Comparison of ENCODE assay signal across 15 mouse cellular contexts in genomic region chr1:189791534-189792217, GRCm38 (mm10).
DNase-seq lines count a peak whose midpoint lies in the region; ATAC-seq and TF ChIP-seq lines count a peak whose summit lies in the region.
"Had no signal": no experiment of that assay in that cellular context is flagged by ENCODE, and none has a peak within 500 bp of the region (broad histone marks: within the 10 kb centered on the region; RNA-seq: fewer than 3 reads in every experiment).

No protein-coding gene starts in this region.

- no peaks in the 10 kb centered on the region for H3K9me3 ChIP-seq in kidney, embryonic 14.5 days (ENCODE audit: control insufficient read depth, low read length)
- no peaks in the 10 kb centered on the region for H3K9me3 ChIP-seq in forebrain, embryonic 14.5 days (replicated peaks; ENCODE audit: control insufficient read depth, low read length)
- H3K9me3 ChIP-seq in midbrain, embryonic 14.5 days (ENCODE audit: control insufficient read depth, low read length), result no peaks in the 10 kb centered on the region
- no peaks in the 10 kb centered on the region for H3K9me3 ChIP-seq in intestine, postnatal 0 days (ENCODE audit: control insufficient read depth)
- H3K9me3 ChIP-seq: neural tube, embryonic 15.5 days; stomach, embryonic 15.5 days had no signal

- no peak overlapping the region for H3K4me3 ChIP-seq in kidney, embryonic 14.5 days (ENCODE audit: low read length)
- H3K4me3 ChIP-seq in forebrain, embryonic 14.5 days (ENCODE audit: low read depth, low read length), result no peak overlapping the region
- H3K4me3 ChIP-seq in midbrain, embryonic 14.5 days (replicated peaks; ENCODE audit: low read depth, low read length), result no peak overlapping the region
- H3K4me3 ChIP-seq in intestine, postnatal 0 days (ENCODE audit: low read depth, low read length), result no peak overlapping the region
- H3K4me3 ChIP-seq: layer of hippocampus, adult 2 months; neural tube, embryonic 15.5 days; stomach, embryonic 15.5 days had no signal

- ATAC-seq in kidney, embryonic 14.5 days (ENCODE audit: low FRiP score, low TSS enrichment), result peak; percentile 40
- peak; percentile 95 for ATAC-seq in forebrain, embryonic 14.5 days
- no peak for ATAC-seq in midbrain, embryonic 14.5 days (ENCODE audit: low FRiP score, low TSS enrichment)
- ATAC-seq in intestine, postnatal 0 days, result no peak

- DNase-seq in kidney, postnatal 25 days, result no peak
- peak; percentile 4 for DNase-seq in brain, embryonic 18.5 days (ENCODE audit: low read depth, low spot score)
- peak; percentile 94 for DNase-seq in forebrain, embryonic 14.5 days (ENCODE audit: low spot score)
- DNase-seq in midbrain, embryonic 14.5 days, result peak; percentile 31
- DNase-seq in embryo, embryonic 10 days (ENCODE audit: low spot score), result no peak
- DNase-seq in frontal cortex, postnatal 10 days (ENCODE audit: low spot score in 2 of 2), result no peak
- DNase-seq: cerebellum, postnatal 25 days; gastrocnemius, postnatal 10 days; lung, postnatal 14 days had no signal

- 51% methylated on average over 10 of the region's 10 CpGs for WGBS in kidney, embryonic 14.5 days
- WGBS in forebrain, embryonic 14.5 days, result 6% methylated on average over 10 of the region's 10 CpGs
- 16% methylated on average over 10 of the region's 10 CpGs for WGBS in midbrain, embryonic 14.5 days
- WGBS in intestine, postnatal 0 days, result 85% methylated on average over 10 of the region's 10 CpGs

- H3K36me3 ChIP-seq in kidney, embryonic 14.5 days (ENCODE audit: control insufficient read depth, insufficient read depth, low read length), result peaks cover 3% of the 10 kb centered on the region; the same call in 1 of the 2 replicates
- H3K36me3 ChIP-seq in forebrain, embryonic 14.5 days (ENCODE audit: control insufficient read depth, insufficient read depth, low read length), result no peaks in the 10 kb centered on the region
- H3K36me3 ChIP-seq in midbrain, embryonic 14.5 days (ENCODE audit: control insufficient read depth, insufficient read depth, low read length), result no peaks in the 10 kb centered on the region
- peaks cover 5% of the 10 kb centered on the region; the same call in 1 of the 2 replicates for H3K36me3 ChIP-seq in intestine, postnatal 0 days (ENCODE audit: control insufficient read depth, insufficient read depth)
- H3K36me3 ChIP-seq: neural tube, embryonic 15.5 days; stomach, embryonic 15.5 days had no signal

- H3K27ac ChIP-seq in kidney, embryonic 14.5 days (ENCODE audit: low read depth, low read length), result peak overlapping the region; percentile 80
- no peak overlapping the region for H3K27ac ChIP-seq in forebrain, embryonic 14.5 days (ENCODE audit: low read depth, low read length)
- H3K27ac ChIP-seq in midbrain, embryonic 14.5 days (replicated peaks; ENCODE audit: low read depth, low read length), result no peak overlapping the region
- no peak overlapping the region for H3K27ac ChIP-seq in intestine, postnatal 0 days (ENCODE audit: low read depth, low read length)
- H3K27ac ChIP-seq: layer of hippocampus, adult 2 months; neural tube, embryonic 15.5 days; stomach, embryonic 15.5 days had no signal

- H3K27me3 ChIP-seq in kidney, embryonic 14.5 days (ENCODE audit: control insufficient read depth, insufficient read depth, low read length), result no peaks in the 10 kb centered on the region
- H3K27me3 ChIP-seq in forebrain, embryonic 14.5 days (replicated peaks; ENCODE audit: control insufficient read depth, insufficient read depth, low read length), result peaks cover 61% of the 10 kb centered on the region
- peaks cover 9% of the 10 kb centered on the region for H3K27me3 ChIP-seq in midbrain, embryonic 14.5 days (ENCODE audit: control insufficient read depth, insufficient read depth, low read length)
- no peaks in the 10 kb centered on the region for H3K27me3 ChIP-seq in intestine, postnatal 0 days (replicated peaks; ENCODE audit: control insufficient read depth, insufficient read depth, low read length)
- H3K27me3 ChIP-seq: neural tube, embryonic 15.5 days; stomach, embryonic 15.5 days had no signal

- H3K9ac ChIP-seq in kidney, embryonic 14.5 days (ENCODE audit: low read depth, low read length), result no peak overlapping the region
- H3K9ac ChIP-seq in forebrain, embryonic 14.5 days (ENCODE audit: low read length), result no peak overlapping the region
- H3K9ac ChIP-seq in midbrain, embryonic 14.5 days (replicated peaks; ENCODE audit: low read length), result no peak overlapping the region
- no peak overlapping the region for H3K9ac ChIP-seq in intestine, postnatal 0 days (ENCODE audit: low read depth, low read length)
- H3K9ac ChIP-seq: neural tube, embryonic 15.5 days; stomach, embryonic 15.5 days had no signal

- no peak overlapping the region for H3K4me2 ChIP-seq in kidney, embryonic 14.5 days (replicated peaks; ENCODE audit: low read depth, low read length)
- H3K4me2 ChIP-seq in forebrain, embryonic 14.5 days (ENCODE audit: low read length), result no peak overlapping the region
- H3K4me2 ChIP-seq in midbrain, embryonic 14.5 days (ENCODE audit: low read length), result no peak overlapping the region
- H3K4me2 ChIP-seq in intestine, postnatal 0 days (replicated peaks; ENCODE audit: low read depth), result no peak overlapping the region
- H3K4me2 ChIP-seq: heart, embryonic 11.5 days; neural tube, embryonic 15.5 days; stomach, embryonic 15.5 days had no signal

- TF ChIP-seq CTCF in intestine, postnatal 0 days (IDR thresholded peaks at IDR 0.05; ENCODE audit: low read depth), result no peak

- peaks cover 76% of the 10 kb centered on the region for H3K4me1 ChIP-seq in kidney, embryonic 14.5 days (ENCODE audit: control insufficient read depth, insufficient read depth, low read length)
- peaks cover 13% of the 10 kb centered on the region for H3K4me1 ChIP-seq in forebrain, embryonic 14.5 days (ENCODE audit: control insufficient read depth, insufficient read depth, low read length)
- peaks cover 14% of the 10 kb centered on the region for H3K4me1 ChIP-seq in midbrain, embryonic 14.5 days (ENCODE audit: control insufficient read depth, insufficient read depth, low read length)
- no peaks in the 10 kb centered on the region; the same call in 1 of the 2 replicates for H3K4me1 ChIP-seq in intestine, postnatal 0 days (replicated peaks; ENCODE audit: control insufficient read depth, insufficient read depth, low read length)

Comparison
In these comparisons a context has a peak if more than half of its experiments do, and no peak if none do; other contexts are left out.
1. ATAC-seq: peak in kidney, embryonic 14.5 days (single experiment) and forebrain, embryonic 14.5 days (single experiment); none in midbrain, embryonic 14.5 days (single experiment) and intestine, postnatal 0 days (single experiment).
2. DNase-seq: peak in brain, embryonic 18.5 days (single experiment), forebrain, embryonic 14.5 days (single experiment) and midbrain, embryonic 14.5 days (single experiment); none in kidney, postnatal 25 days (0 of 2), embryo, embryonic 10 days (single experiment) and frontal cortex, postnatal 10 days (0 of 2).